Comparison of ENCODE assay signal across 10 mouse cellular contexts in the genomic region with DNA sequence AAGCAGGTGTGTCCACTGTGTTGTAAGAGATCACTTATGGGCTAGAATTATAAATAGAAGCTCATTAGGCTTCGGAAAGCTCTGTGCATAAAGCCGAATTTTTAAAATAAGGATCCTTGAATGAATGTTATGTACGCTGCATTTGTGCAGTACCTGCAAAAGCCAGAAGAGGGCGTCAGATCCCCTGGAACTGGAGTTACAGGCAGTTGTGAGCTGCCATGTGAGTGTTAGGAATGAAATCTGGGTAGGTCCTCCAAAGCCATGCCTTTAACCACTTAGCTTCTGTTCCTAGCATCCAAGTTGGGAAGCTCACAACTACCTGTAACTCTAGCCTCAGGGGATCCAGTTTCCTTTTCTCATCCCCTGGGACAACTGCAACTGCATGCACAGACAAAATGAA.
DNase-seq lines count a peak whose midpoint lies in the region; ATAC-seq and TF ChIP-seq lines count a peak whose summit lies in the region.
"Had no signal": no experiment of that assay in that cellular context is flagged by ENCODE, and none has a peak within 500 bp of the region (broad histone marks: within the 10 kb centered on the region; RNA-seq: fewer than 3 reads in every experiment).

No protein-coding gene starts in this region.

- H3K27me3 ChIP-seq in Patski, result no peaks in the 10 kb centered on the region
- H3K27me3 ChIP-seq: hindbrain, embryonic 15.5 days; neural tube, embryonic 12.5 days had no signal

- in situ Hi-C loops in Patski (cut with MboI; ENCODE audit: low pct_unique_long_range_greater_than_20kb), result loop anchor here (5.0 kb wide), 1 partner anchor 87 kb away; the partner anchor contains the start of gene Pitpnc1

- TF ChIP-seq CTCF in Patski (IDR thresholded peaks at IDR 0.05), result peak; percentile 85

- CTCF ChIA-PET in Patski (lab: Charles Lee), result interaction anchor here (1.0 to 2.2 kb wide), 13 partner anchors 9 to 90 kb away, joined by 3 to 13 read pairs (median 5); no protein-coding TSS in a partner anchor

- intact Hi-C loops in gastrocnemius, postnatal 36 days (cut with DNase I), result no loop called here

- POLR2A ChIA-PET in Patski (lab: Charles Lee), result no interaction called here

- DNase-seq in gastrocnemius, postnatal 10 days, result peak; percentile 34
- no peak for DNase-seq in gastrocnemius, postnatal 36 days
- DNase-seq in 3T3-L1 (ENCODE audit: low read depth, low spot score), result peak; percentile 11
- DNase-seq in Patski (ENCODE audit: low read depth, low spot score), result no peak
- DNase-seq in kidney, postnatal 14 days, result peak; percentile 42
- DNase-seq in spleen, postnatal 10 days (ENCODE audit: low spot score in 2 of 2), result peak; percentile 72 to 85
- DNase-seq in urinary bladder, postnatal 4 days (ENCODE audit: low spot score in 2 of 2), result no peak
- DNase-seq in urinary bladder, adult 18-20 months (ENCODE audit: low spot score in 2 of 2), result no peak

- no peak for ATAC-seq in Patski

Comparison
In these comparisons a context has a peak if more than half of its experiments do, and no peak if none do; other contexts are left out.
1. DNase-seq: peak in gastrocnemius, postnatal 10 days (single experiment), 3T3-L1 (single experiment), kidney, postnatal 14 days (single experiment) and spleen, postnatal 10 days (2 of 2); none in gastrocnemius, postnatal 36 days (0 of 2), Patski (single experiment), urinary bladder, postnatal 4 days (0 of 2) and urinary bladder, adult 18-20 months (0 of 2).